Mouse (Mus musculus) liver (tissue): ENCODE data around the gene Tm9sf1.

ENCODE experiments used
- DNase-seq: peaks from one replicate; pipeline ENCODE4 v3.0.0-alpha.2; 2020; ENCODE audit warnings: mixed read lengths

Gene Tm9sf1

DNA sequence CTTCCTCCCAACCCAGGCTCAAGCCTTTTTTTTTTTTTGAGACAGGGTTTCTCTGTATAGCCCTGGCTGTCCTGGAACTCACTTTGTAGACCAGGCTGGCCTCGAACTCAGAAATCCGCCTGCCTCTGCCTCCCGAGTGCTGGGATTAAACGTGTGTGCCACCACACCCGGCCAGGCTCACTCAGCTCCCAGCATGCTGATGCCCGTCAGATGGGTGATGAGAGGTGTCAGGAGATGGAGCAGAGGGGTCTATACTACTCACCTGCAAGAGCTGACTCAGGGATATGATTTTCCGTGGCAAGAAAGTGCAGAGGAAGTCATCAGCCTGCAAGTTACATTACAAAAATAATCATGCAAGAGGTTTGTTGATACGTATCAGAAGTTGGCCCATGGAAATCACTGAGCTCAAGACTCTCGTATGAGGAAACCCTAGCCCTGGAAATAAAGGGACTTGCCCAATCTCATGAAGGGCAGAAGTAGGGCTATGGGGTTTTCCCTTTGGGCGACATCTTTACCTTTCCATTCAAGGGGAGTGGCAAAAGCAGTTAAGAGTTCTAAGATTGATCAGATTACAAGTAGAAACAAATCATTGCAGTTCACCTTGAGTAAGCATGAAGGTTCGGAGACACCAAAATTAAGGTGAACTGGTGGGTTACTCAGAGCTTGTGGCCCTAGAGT lies 53.7 kb downstream of the Tm9sf1 start:
- DNase-seq: no peak

DNA sequence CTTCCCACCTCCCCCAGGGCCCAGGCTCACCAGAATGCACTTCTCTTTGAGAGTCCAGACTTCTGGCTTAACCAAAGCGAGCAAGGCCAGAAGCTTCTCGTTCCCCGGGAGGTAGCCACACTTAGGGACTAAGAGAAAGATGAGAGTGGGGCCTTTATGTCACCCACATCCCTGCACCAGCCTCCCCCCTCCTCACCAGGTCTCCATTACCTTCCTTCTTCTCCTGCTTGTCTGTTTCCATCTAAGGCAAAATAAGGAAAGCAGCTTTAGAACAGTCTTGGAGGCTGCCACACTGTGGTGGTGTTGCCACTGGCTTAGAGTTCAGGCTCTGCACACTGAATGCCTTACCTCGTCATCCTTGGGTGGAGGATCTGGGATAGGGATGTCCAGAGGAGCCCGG lies 54.3 kb downstream of the Tm9sf1 start:
- DNase-seq: no peak

DNA sequence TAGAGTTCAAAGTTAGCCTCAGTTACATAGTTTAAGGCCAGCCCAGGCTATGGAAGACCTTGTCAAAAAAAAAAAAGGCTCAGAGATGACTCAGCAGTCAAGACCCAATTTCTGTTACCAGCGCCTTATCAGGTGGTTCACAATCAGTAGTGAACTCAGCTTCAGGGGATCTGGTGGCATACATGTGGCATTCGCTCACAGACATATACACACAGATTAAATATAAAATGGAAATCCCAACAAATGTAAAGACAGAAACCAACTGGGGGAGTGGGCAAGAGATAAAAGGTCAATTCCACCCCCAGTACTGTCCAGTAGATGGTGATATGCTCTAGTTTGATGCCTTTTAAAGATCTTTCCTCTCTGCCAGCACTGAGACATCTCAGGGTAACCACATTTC lies 57.5 kb downstream of the Tm9sf1 start:
- peak; percentile 61 for DNase-seq
